Mouse (Mus musculus) frontal cortex, adult (tissue): ENCODE data around the gene Spata25.
"Not testable (repeated sequence)": the region's sequence is repeated elsewhere in the genome, so short reads cannot be mapped to it uniquely, and the experiment has no call there.

Source experiments
- ATAC-seq: cut with Nextera tagmentation; 2 replicates; pipeline ENCODE4 v1.9.2; 2017; ENCODE audit warnings: mild to moderate bottlenecking, moderate library complexity, mixed read lengths; ENCODE audit not compliant: low TSS enrichment

Spata25 gene

DNA sequence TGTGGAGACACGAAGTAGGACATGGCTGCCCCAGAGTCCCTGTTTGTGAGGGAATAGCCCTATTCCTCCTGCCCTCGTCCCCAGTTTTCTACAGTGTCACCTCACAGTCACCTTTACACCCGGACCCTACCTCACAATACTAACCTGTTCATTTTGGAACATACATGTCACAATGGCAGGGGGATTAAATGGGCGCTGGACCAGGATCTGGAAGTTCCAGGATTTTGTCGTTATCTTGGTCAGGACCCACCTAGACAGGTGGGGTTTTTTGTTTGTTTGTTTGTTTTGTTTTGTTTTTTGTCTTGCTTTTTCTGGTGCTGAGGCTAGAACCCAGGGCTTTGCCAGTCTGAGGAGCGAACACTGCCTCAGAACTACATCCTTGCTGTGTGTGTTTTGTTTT is at the start of gene Spata25:
Gene Spata25 (minus strand): TSS at position 101 of the 400 bp plus-strand sequence.
- no peak for ATAC-seq

DNA sequence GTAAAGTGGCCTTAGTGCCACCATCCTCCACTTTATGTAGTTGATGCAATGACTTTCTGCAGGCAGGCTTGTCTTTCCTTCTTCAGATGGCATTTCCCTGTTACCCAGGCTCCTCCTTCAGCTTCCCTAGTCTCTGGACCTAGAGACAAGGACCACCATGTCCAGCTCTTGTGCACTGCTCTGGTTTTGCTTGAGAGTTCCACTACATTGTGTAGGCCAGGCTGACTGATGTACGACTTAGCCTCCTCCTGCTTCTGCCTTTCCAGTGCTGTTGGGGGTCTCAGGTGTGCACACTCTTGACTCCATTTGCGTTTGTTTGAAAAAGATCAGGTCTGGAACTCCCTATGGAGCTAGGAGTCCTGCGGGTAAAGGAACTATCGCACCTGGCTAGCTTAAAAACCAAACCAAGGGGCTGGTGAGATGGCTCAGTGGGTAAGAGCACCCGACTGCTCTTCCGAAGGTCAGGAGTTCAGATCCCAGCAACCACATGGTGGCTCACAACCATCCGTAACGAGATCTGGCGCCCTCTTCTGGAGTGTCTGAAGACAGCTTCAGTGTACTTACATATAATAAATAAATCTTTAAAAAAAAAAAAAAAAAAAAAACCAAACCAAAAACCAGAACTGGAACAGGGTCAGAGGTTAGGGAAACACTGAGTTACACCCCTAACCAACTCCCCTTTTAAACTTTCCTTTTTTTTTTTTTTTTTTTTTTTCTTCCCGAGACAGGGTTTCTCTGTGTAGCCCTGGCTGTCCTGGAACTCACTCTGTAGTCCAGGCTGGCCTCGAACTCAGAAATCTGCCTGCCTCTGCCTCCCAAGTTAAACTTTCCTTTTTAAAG is 49.3 kb upstream of the Spata25 start:
- not testable (repeated sequence) for ATAC-seq

DNA sequence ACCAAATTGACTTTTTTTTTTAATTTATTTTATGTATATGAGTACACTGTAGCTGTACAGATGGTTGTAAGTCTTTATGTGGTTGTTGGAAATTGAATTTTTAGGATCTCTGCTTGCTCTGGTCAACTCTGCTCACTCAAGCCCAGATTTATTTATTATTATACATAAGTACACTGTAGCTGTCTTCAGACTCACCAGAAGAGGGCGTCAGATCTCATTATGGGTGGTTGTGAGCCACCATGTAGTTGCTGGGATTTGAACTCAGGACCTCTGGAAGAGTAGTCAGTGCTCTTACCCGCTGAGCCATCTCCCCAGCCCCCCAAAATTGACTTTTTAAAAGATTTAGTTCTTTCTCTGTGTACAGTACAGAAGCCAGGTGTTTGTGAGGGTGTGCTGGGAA is 47.3 kb upstream of the Spata25 start:
- ATAC-seq = not testable (repeated sequence)

DNA sequence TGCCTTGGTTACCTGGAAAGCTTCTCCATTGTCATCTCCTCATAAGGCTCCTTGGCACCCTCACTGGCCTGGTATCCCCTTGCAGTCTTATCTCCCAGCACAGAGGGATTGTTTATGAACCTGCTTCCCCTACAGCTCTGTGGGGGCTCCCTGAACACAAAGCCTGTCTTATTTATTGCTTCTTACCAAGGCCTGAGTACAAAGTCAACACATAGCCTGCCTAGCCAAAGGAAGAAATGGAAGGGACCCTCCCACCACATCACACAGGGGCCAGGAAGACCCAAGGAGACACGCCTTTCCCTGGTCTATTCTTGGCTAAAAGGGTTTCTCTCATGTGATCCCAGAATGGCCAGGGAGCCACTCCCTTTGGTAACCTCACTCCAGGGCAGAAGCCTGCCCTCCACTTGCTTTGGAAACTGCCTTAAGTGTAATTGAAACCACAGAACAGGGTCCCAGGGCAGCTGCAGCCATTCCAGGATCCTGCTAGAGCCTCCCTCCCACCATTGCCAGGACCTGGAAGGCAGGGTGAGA is 46.0 kb upstream of the Spata25 start:
- no peak for ATAC-seq

- ATAC-seq = no peak
Measured at GRCm38 (mm10) chr2:164873621-164874020, 45.3 kb upstream of the Spata25 start.

DNA sequence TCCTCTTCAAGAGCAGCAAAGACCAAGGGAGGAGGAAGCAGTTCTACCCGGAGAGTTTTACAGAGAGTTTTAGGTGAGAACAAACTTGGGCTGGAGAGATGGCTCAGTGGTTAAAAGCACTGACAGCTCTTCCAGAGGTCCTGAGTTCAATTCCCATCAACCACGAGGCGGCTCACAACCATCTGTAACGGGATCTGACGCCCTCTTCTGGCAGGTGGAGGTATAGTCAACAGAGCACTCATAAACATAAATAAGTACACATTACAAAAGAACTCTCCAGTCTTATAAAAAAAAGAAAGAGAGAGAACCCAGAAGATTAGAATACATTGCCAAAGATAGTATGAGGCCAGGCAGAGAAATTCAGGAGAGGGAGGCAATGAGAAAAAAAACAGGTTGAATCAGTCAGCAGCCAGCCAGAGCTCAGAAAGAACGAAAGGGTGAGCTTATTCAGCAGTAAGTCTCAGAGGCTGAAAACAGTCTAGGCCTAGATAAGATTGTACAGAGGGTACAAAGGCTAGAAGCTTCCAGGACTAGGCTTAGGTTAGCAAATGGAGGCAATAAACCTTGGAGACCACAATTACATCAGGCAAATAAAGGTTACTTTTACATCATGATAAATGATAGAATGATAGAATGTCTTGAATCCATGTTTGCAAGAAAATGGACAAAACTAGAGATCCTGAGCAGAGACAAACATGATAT is 43.4 kb upstream of the Spata25 start:
- ATAC-seq = no peak

GRCm38 (mm10) chr2:164868491-164868890 is 40.2 kb upstream of the Spata25 start:
- ATAC-seq = no peak

GRCm38 (mm10) chr2:164867566-164867965 is 39.2 kb upstream of the Spata25 start:
- no peak for ATAC-seq

DNA sequence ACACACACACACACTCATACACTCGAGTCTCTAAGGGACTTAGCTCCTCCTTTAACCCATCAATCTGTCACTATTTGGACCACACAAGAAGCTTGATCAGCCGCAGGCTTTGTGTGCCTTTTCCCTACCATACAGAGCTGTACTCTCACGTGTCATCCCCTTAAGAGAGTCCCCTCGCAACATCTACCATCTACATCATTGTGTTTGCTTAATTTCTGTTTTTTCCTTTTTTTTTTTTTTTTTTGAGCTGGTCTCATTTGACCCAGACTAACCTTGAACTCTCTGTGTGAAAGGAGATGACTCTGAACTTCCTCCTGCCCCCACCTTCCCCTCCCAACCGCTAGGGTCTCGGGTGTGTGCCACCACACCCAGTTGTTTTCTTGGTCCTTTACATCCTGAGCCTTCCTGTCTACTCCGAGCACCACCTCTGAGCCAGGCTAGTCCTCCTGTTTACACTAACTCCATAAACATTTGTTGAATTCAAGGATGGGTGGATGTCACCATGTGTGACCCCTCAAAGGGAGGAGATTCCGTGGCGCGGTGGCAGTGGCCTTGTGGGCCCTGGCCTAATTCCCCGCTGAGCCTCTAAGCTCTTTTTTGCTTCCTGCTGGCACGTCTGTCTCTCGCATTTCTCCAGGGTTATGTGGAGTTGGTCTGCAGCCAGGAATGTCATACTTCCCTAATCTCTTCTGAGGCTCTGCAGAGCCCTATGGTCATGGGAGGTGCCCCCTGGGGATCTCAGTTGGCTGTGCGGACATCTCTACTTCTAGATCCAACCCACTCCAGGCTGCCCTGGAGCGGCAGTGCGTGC is 38.6 kb upstream of the Spata25 start:
- ATAC-seq = no peak

DNA sequence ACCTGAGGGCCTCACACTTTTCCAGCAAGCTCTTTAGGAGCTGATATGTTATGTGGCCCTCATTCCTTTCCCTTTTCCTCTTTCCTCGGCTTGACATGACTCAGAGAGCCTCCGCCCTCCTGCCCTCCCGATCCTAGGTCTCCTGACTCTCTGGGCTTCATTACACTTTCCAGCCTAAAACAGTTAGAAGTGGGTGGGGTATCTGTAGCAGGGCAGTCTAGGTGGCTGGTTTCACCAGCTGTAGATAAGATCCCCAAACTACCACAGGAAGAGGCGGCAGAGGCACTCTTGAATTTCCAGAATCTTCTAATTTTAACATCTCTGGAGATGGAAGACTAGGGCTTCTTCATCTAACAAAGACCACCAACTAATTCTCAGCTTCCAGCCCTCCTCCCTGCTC is 36.3 kb upstream of the Spata25 start:
- no peak for ATAC-seq

- not testable (repeated sequence) for ATAC-seq
Measured at GRCm38 (mm10) chr2:164863411-164863810, 35.1 kb upstream of the Spata25 start.

- no peak for ATAC-seq
Measured at GRCm38 (mm10) chr2:164862179-164862861, 34.0 kb upstream of the Spata25 start.

DNA sequence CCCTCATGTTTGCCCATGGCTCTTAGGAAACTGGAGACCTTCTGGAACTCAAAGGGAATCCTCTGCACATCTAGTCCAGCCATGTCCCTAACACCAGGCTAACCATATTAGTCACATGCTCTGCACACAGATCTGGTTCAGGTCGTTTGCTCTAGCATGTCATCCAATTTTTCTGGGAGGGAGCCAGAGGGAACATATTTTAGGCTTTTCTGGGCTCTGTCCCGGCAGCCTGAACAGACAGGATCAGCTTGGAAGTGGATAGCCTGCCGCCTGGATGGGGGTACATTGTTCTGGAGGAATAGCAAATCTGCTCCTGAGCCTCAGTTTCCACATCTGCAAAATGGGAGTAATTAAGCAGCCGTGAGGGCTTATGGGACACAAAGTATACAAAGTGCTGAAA is 32.8 kb upstream of the Spata25 start:
- ATAC-seq = no peak

- ATAC-seq = no peak
Measured at GRCm38 (mm10) chr2:164859640-164860432, 31.5 kb upstream of the Spata25 start.

DNA sequence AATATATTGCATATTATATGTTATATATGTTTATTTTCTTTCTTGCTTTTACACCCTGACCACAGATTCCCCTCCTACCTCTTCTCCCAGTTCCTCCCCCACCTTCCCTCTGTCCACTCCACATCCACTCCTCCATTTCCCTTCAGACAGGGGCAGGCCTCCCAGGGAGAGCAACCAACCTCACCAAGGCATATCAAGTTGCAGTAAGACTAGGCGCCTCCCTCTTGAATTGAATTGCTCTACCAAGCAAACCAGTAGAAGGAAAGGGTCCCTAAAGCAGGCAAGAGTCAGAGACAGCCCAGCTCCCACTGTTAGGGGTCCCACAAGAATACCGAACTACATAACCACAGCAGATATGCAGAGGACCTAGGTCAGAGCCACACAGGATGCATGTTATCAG is 30.8 kb upstream of the Spata25 start:
- ATAC-seq = no peak

GRCm38 (mm10) chr2:164857842-164858553 is 29.7 kb upstream of the Spata25 start:
- no peak for ATAC-seq

- ATAC-seq = no peak
Measured at GRCm38 (mm10) chr2:164857101-164857821, 28.9 kb upstream of the Spata25 start, which contains the start of gene Pltp. Pltp (minus strand) TSS chr2:164857711.

GRCm38 (mm10) chr2:164856309-164857100 is 28.2 kb upstream of the Spata25 start:
- peak; percentile 38; the same call in 1 of the 2 replicates for ATAC-seq
